Mouse (Mus musculus) stomach, postnatal 0 days (tissue): Measurements from ENCODE around the gene Fndc1.

ENCODE experiments used
- CTCF ChIP-seq: IDR thresholded peaks from 2 replicates; pipeline ENCODE4 v1.5.1; 2016; ENCODE audit warnings: antibody characterized with exemption, low read depth, mild to moderate bottlenecking, moderate library complexity
- EP300 ChIP-seq: optimal IDR thresholded peaks from 2 replicates; pipeline ENCODE3; 2016; ENCODE audit warnings: antibody characterized with exemption

DNA sequence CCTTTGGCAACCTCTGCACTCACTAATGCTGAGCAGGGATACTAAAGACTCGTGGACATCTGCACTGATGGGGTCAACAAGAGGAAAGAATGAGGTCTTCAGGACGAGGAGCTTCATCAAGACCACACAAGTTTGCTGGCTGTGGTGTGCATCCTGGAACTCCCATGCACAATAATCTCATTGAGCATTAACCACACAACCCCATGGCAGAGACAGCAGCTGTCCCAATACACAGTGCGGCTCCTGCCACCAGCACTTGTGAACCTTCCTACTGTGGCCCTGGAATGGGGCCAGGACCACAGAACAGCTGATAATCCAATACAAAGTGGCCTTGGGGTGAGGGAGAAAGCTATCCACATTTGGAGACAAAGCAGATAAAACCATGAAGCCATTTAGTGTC lies 36.6 kb downstream of the Fndc1 start:
- TF ChIP-seq CTCF = no peak
- TF ChIP-seq EP300 = no peak
